Mouse (Mus musculus) liver, embryonic 12.5 days (tissue): ENCODE data around the gene Evc. TPM values are rescaled to one million over a fixed set of nuclear protein-coding genes. Genes with fewer than 3 reads are reported as not detected.

Experiments
- ATAC-seq: fragments of 200-750 bp; cut with Nextera tagmentation; 2 replicates; pipeline ENCODE4 v1.8.0; 2017; ENCODE audit warnings: moderate number of reproducible peaks, mild to moderate bottlenecking, moderate library complexity
- H3K27ac ChIP-seq: fragments of 300-500 bp; sonication (generic); 2 replicates; pipeline ENCODE4 v1.5.1; 2016; ENCODE audit warnings: mild to moderate bottlenecking
- H3K27me3 ChIP-seq: fragments of 300-500 bp; sonication (generic); replicated peaks from 2 replicates; pipeline ENCODE4 v1.6.1; 2016; ENCODE audit warnings: mild to moderate bottlenecking, moderate library complexity
- H3K36me3 ChIP-seq: fragments of 300-500 bp; sonication (generic); 2 replicates; pipeline ENCODE4 v1.6.1; 2016; ENCODE audit warnings: mild to moderate bottlenecking, moderate library complexity
- H3K4me1 ChIP-seq: fragments of 300-500 bp; sonication (generic); 2 replicates; pipeline ENCODE4 v1.6.1; 2016
- H3K4me2 ChIP-seq: fragments of 300-500 bp; sonication (generic); 2 replicates; pipeline ENCODE4 v1.6.1; 2016; ENCODE audit warnings: mild to moderate bottlenecking, moderate library complexity
- H3K4me3 ChIP-seq: fragments of 300-500 bp; sonication (generic); 2 replicates; pipeline ENCODE4 v1.5.1; 2016; ENCODE audit warnings: mild to moderate bottlenecking, moderate library complexity
- H3K9ac ChIP-seq: fragments of 300-500 bp; sonication (generic); 2 replicates; pipeline ENCODE4 v1.6.1; 2016; ENCODE audit warnings: mild to moderate bottlenecking, moderate library complexity
- H3K9me3 ChIP-seq: fragments of 300-500 bp; sonication (generic); replicated peaks from 2 replicates; pipeline ENCODE4 v1.6.1; 2016; ENCODE audit warnings: mild to moderate bottlenecking, moderate library complexity
- WGBS: fragments of 180-500 bp; shearing (Covaris S2); methylation state at CpG from one replicate; pipeline ENCODE4 v1.1.7; 2016; ENCODE audit not compliant: insufficient replicate concordance; 5-methylcytosine and 5-hydroxymethylcytosine counted together
- polyA plus RNA-seq: library from polyadenylated mRNA; unstranded; fragments of >200 nt; fragmentation: Nextera tagmentation; extraction: Ambion mirVana; gene quantifications from 2 replicates; pipeline ENCODE4 v1.2.1, GENCODE M21; 2016

Gene Evc
- polyA plus RNA-seq, 1 experiment from 2014 or later: 2.9 TPM

- Histone ChIP-seq H3K9ac (0 out of 2 replicates have a peak overlapping the region, but pooled peaks have one; percentile 13), H3K27ac (no peak overlapping the region), H3K4me2 (peak overlapping the region; percentile 73), H3K9me3 (no peaks in the 10 kb centered on the region), H3K4me1 (peaks cover 20% of the 10 kb centered on the region), H3K36me3 (no peaks in the 10 kb centered on the region), H3K27me3 (peaks cover 44% of the 10 kb centered on the region), H3K4me3 (peak overlapping the region; percentile 58; the same call in 1 of the 2 replicates)
- 64% methylated on average over 3 of the region's 3 CpGs for WGBS
- no peak for ATAC-seq
Observed at GRCm38 (mm10) chr5:37337696-37338095, 1.0 kb upstream of the Evc start.

- H3K4me2 ChIP-seq: no peak overlapping the region
- 53% methylated on average over 3 of the region's 3 CpGs for WGBS
Observed at GRCm38 (mm10) chr5:37335061-37335460, 1.6 kb downstream of the Evc start.

GRCm38 (mm10) chr5:37332066-37332465 is 4.6 kb downstream of the Evc start:
- peaks cover under 1% of the 10 kb centered on the region; the same call in 1 of the 2 replicates for H3K4me1 ChIP-seq
- no peak overlapping the region for H3K9ac ChIP-seq
- H3K9me3 ChIP-seq: no peaks in the 10 kb centered on the region
- H3K36me3 ChIP-seq: no peaks in the 10 kb centered on the region
- H3K4me2 ChIP-seq: no peak overlapping the region
- WGBS: 54% methylated on average over 4 of the region's 4 CpGs
- H3K27me3 ChIP-seq: peaks cover 28% of the 10 kb centered on the region
- no peak for ATAC-seq
- no peak overlapping the region for H3K27ac ChIP-seq
- H3K4me3 ChIP-seq: no peak overlapping the region

More at GRCm38 (mm10) chr5:37335061-37335460, 1.6 kb downstream of the Evc start:
- Histone ChIP-seq H3K9me3 (no peaks in the 10 kb centered on the region), H3K36me3 (no peaks in the 10 kb centered on the region), H3K27ac (no peak overlapping the region), H3K9ac (no peak overlapping the region), H3K4me3 (no peak overlapping the region), H3K27me3 (peaks cover 44% of the 10 kb centered on the region), H3K4me1 (peaks cover 20% of the 10 kb centered on the region)
- no peak for ATAC-seq

- no peak for ATAC-seq
- Histone ChIP-seq H3K4me3 (no peak overlapping the region), H3K9me3 (no peaks in the 10 kb centered on the region), H3K27me3 (peaks cover 19% of the 10 kb centered on the region), H3K27ac (no peak overlapping the region), H3K4me2 (no peak overlapping the region), H3K4me1 (no peaks in the 10 kb centered on the region), H3K9ac (no peak overlapping the region), H3K36me3 (peaks cover 3% of the 10 kb centered on the region; the same call in 1 of the 2 replicates)
- WGBS: 71% methylated on average over 2 of the region's 2 CpGs
Observed at GRCm38 (mm10) chr5:37331133-37331505, 5.6 kb downstream of the Evc start.

GRCm38 (mm10) chr5:37330449-37331132 is 6.1 kb downstream of the Evc start:
- H3K27ac ChIP-seq: no peak overlapping the region
- ATAC-seq: no peak
- H3K4me1 ChIP-seq: no peaks in the 10 kb centered on the region
- peaks cover 6% of the 10 kb centered on the region for H3K36me3 ChIP-seq
- H3K9ac ChIP-seq: no peak overlapping the region
- WGBS: 60% methylated on average over 8 of the region's 8 CpGs
- no peak overlapping the region for H3K4me3 ChIP-seq
- H3K27me3 ChIP-seq: peaks cover 14% of the 10 kb centered on the region
- no peak overlapping the region for H3K4me2 ChIP-seq
- no peaks in the 10 kb centered on the region for H3K9me3 ChIP-seq

- 72% methylated on average over 6 of the region's 6 CpGs for WGBS
- H3K4me1 ChIP-seq: no peaks in the 10 kb centered on the region
- H3K4me3 ChIP-seq: no peak overlapping the region
- ATAC-seq: no peak
- H3K36me3 ChIP-seq: peaks cover 13% of the 10 kb centered on the region
- no peak overlapping the region for H3K27ac ChIP-seq
- no peaks in the 10 kb centered on the region for H3K27me3 ChIP-seq
- H3K4me2 ChIP-seq: no peak overlapping the region
- no peaks in the 10 kb centered on the region for H3K9me3 ChIP-seq
- no peak overlapping the region for H3K9ac ChIP-seq
Observed at GRCm38 (mm10) chr5:37326675-37327074, 10.0 kb downstream of the Evc start.

GRCm38 (mm10) chr5:37320761-37321160 is 15.9 kb downstream of the Evc start:
- Histone ChIP-seq H3K27me3 (no peaks in the 10 kb centered on the region), H3K36me3 (peaks cover 9% of the 10 kb centered on the region; the same call in 1 of the 2 replicates)
- WGBS: 60% methylated on average over 4 of the region's 4 CpGs

GRCm38 (mm10) chr5:37320174-37320573 is 16.5 kb downstream of the Evc start:
- ATAC-seq: no peak
- WGBS: 53% methylated on average over 3 of the region's 3 CpGs
- H3K4me2 ChIP-seq: no peak overlapping the region
- H3K9me3 ChIP-seq: no peaks in the 10 kb centered on the region
- H3K9ac ChIP-seq: no peak overlapping the region
- no peak overlapping the region for H3K27ac ChIP-seq
- no peaks in the 10 kb centered on the region for H3K4me1 ChIP-seq
- H3K4me3 ChIP-seq: no peak overlapping the region
- no peaks in the 10 kb centered on the region for H3K27me3 ChIP-seq
- H3K36me3 ChIP-seq: 0 out of 2 replicates have a peak, but pooled peaks cover 3% of the 10 kb centered on the region

More at GRCm38 (mm10) chr5:37320761-37321160, 15.9 kb downstream of the Evc start:
- Histone ChIP-seq H3K4me3 (no peak overlapping the region), H3K9me3 (no peaks in the 10 kb centered on the region), H3K4me1 (no peaks in the 10 kb centered on the region), H3K27ac (no peak overlapping the region), H3K9ac (no peak overlapping the region), H3K4me2 (no peak overlapping the region)
- no peak for ATAC-seq

- Histone ChIP-seq H3K9ac (no peak overlapping the region), H3K27me3 (no peaks in the 10 kb centered on the region), H3K9me3 (no peaks in the 10 kb centered on the region), H3K4me3 (no peak overlapping the region), H3K36me3 (no peaks in the 10 kb centered on the region), H3K4me2 (no peak overlapping the region), H3K27ac (no peak overlapping the region), H3K4me1 (no peaks in the 10 kb centered on the region)
- 66% methylated on average over 6 of the region's 6 CpGs for WGBS
- ATAC-seq: no peak
Observed at GRCm38 (mm10) chr5:37318715-37319114, 18.0 kb downstream of the Evc start.

GRCm38 (mm10) chr5:37312980-37313722 is 23.5 kb downstream of the Evc start:
- Histone ChIP-seq H3K4me3 (no peak overlapping the region), H3K36me3 (no peaks in the 10 kb centered on the region), H3K4me2 (no peak overlapping the region), H3K27me3 (no peaks in the 10 kb centered on the region), H3K27ac (no peak overlapping the region), H3K9me3 (no peaks in the 10 kb centered on the region), H3K9ac (no peak overlapping the region), H3K4me1 (no peaks in the 10 kb centered on the region)
- 68% methylated on average over 12 of the region's 12 CpGs for WGBS
- no peak for ATAC-seq

- WGBS: 75% methylated on average over 9 of the region's 9 CpGs
- no peaks in the 10 kb centered on the region for H3K4me1 ChIP-seq
- H3K4me2 ChIP-seq: no peak overlapping the region
- H3K27ac ChIP-seq: no peak overlapping the region
- H3K27me3 ChIP-seq: no peaks in the 10 kb centered on the region
- no peaks in the 10 kb centered on the region for H3K9me3 ChIP-seq
- H3K36me3 ChIP-seq: no peaks in the 10 kb centered on the region
- no peak overlapping the region for H3K9ac ChIP-seq
- no peak overlapping the region for H3K4me3 ChIP-seq
- ATAC-seq: no peak
Observed at GRCm38 (mm10) chr5:37310026-37310425, 26.7 kb downstream of the Evc start.

GRCm38 (mm10) chr5:37298370-37298769 is 38.3 kb downstream of the Evc start:
- no peaks in the 10 kb centered on the region for H3K27me3 ChIP-seq
- no peaks in the 10 kb centered on the region for H3K9me3 ChIP-seq
- WGBS: 16% methylated on average over 7 of the region's 7 CpGs
- no peak overlapping the region for H3K27ac ChIP-seq
- H3K36me3 ChIP-seq: no peaks in the 10 kb centered on the region
- no peak for ATAC-seq
- H3K4me1 ChIP-seq: no peaks in the 10 kb centered on the region
- H3K4me2 ChIP-seq: no peak overlapping the region
- H3K9ac ChIP-seq: no peak overlapping the region
- H3K4me3 ChIP-seq: no peak overlapping the region
